ENCODE assay signal across 16 mouse cellular contexts in genomic region chr2:48172626-48173025, GRCm38 (mm10).
"Had no signal": no experiment of that assay in that cellular context is flagged by ENCODE, and none has a peak within 500 bp of the region (broad histone marks: within the 10 kb centered on the region; RNA-seq: fewer than 3 reads in every experiment).

No protein-coding gene starts in this region.

- DNase-seq: kidney, adult 8-10 months; kidney, postnatal 25 days; lung, embryonic 14.5 days; lung, postnatal 10 days; right cerebral cortex, postnatal 14 days; thymus, adult 2 months; thymus, postnatal 36 days had no signal

- ATAC-seq: midbrain, embryonic 16.5 days had no signal

- H3K4me1 ChIP-seq: liver, embryonic 15.5 days; megakaryocyte, embryonic 14.5 days; midbrain, embryonic 12.5 days; neural tube, embryonic 13.5 days; stomach, embryonic 15.5 days had no signal

- H3K27me3 ChIP-seq: limb, embryonic 13.5 days; liver, embryonic 15.5 days; megakaryocyte, embryonic 14.5 days; midbrain, embryonic 12.5 days; neural tube, embryonic 13.5 days; stomach, embryonic 15.5 days had no signal

- H3K4me2 ChIP-seq: limb, embryonic 13.5 days; liver, embryonic 11.5 days; liver, embryonic 15.5 days; lung, embryonic 14.5 days; midbrain, embryonic 12.5 days; neural tube, embryonic 13.5 days; stomach, embryonic 15.5 days had no signal

- H3K4me3 ChIP-seq: limb, embryonic 13.5 days; liver, embryonic 15.5 days; megakaryocyte, embryonic 14.5 days; midbrain, embryonic 12.5 days; neural tube, embryonic 13.5 days; stomach, embryonic 15.5 days had no signal

- H3K9me3 ChIP-seq: limb, embryonic 13.5 days; liver, embryonic 15.5 days; midbrain, embryonic 12.5 days; neural tube, embryonic 13.5 days; stomach, embryonic 15.5 days had no signal

- H3K9ac ChIP-seq: limb, embryonic 13.5 days; liver, embryonic 15.5 days; lung, embryonic 14.5 days; midbrain, embryonic 12.5 days; neural tube, embryonic 13.5 days; stomach, embryonic 15.5 days had no signal

- H3K36me3 ChIP-seq: limb, embryonic 13.5 days; liver, embryonic 15.5 days; midbrain, embryonic 12.5 days; neural tube, embryonic 13.5 days; stomach, embryonic 15.5 days had no signal

- H3K27ac ChIP-seq: limb, embryonic 13.5 days; liver, embryonic 15.5 days; macrophage; midbrain, embryonic 12.5 days; neural tube, embryonic 13.5 days; stomach, embryonic 15.5 days had no signal
